Mouse (Mus musculus) liver (tissue): ENCODE data around the gene Card10.
"Not testable (repeated sequence)": the region's sequence is repeated elsewhere in the genome, so short reads cannot be mapped to it uniquely, and the experiment has no call there.

Source experiments
- DNase-seq: peaks from one replicate; pipeline ENCODE4 v3.0.0-alpha.2; 2020; ENCODE audit warnings: mixed read lengths

Gene Card10

GRCm38 (mm10) chr15:78802776-78803391 lies at the start of gene Card10:
Card10 (minus strand) TSS chr15:78803042.
- peak; percentile 54 for DNase-seq

DNA sequence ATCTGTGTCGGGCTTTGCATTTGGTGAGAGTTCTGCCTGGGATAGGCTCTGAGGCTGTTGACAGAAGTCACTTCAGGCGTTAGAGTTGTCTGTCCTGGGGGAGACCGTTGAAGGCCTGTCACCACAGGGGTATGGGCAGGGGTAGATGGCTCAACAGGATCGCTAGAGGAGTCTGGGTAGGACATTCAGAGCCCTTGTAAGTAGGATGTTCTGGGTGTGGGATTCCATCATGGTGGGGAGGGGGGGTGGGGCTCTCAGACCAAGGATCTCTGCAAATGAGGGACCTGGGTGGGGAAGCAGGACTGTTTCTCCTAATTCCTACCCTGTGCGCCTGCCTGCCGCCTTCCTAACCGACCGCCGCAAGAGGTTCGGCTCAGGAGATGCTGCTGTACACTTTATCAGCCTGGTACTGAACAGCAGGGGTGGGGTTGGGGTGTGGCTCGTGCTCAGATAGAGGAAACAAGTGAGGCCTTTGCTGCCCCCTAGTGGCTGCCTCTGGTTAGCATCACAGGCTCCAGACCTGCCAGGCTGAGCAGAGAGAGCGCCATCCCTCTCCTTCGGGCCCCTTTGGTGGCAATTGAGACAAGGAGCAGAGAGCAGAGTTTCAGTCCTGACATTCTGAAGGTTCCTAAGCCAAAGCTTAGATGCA lies 48.8 kb upstream of the Card10 start:
- peak; percentile 95 for DNase-seq

DNA sequence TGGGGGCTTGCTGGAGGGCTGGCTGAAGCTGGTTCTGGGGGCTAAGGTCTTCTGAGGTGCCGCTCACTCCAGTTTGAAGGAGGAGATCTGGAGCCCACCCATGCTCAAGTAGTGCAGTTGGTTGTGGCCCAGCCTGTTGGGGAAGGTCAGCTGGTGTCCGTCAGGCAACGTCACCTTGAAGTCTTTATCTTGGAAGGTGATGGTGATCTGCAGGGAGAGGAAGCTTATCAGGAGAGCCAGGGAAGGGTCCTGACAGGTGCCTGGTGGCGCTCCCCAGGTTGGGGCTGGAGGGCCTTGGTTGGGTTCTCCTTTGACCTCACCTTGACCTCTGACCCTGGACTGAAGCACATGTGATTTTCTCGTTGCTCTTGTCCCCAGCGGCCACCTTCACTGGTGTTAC lies 48.1 kb upstream of the Card10 start:
- no peak for DNase-seq

DNA sequence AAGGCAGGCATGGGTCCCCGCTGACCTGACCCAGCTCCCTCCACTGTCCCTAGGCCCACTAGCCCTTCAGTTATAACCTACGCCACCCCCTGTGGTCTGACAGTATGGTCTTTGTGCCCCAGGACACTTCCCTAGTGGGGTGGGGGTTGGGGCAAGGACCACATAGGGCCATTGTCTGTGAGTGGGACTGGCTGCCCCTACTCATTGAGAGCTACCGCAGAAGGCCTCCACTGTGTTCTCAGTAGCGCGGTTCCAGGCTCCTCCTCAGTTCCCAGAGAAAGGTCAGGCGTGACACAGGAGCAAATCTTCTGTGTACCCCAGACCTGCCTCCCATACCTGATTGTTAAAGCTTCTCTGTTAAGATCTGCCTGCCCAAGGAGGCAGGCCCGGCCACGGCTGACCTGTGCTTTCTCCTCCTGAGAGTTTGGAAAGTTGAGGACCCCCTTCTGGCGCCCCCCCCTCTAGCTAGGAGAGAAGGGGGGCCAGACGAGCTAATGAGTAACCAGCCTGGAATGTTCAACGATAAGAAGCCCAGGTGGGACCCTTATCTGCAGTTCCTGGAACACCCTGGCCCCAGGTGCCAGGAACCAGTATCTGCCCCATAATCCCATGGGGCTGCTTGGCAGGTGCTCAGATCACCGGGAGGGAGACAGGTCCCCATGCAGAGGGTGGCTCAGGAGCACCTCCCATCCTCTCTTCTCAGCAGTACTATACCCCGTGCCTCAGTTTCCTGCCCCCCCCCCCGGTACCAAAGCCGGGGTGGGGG lies 47.4 kb upstream of the Card10 start:
- DNase-seq, result no peak

GRCm38 (mm10) chr15:78849485-78849884 lies 46.6 kb upstream of the Card10 start:
- no peak for DNase-seq

DNA sequence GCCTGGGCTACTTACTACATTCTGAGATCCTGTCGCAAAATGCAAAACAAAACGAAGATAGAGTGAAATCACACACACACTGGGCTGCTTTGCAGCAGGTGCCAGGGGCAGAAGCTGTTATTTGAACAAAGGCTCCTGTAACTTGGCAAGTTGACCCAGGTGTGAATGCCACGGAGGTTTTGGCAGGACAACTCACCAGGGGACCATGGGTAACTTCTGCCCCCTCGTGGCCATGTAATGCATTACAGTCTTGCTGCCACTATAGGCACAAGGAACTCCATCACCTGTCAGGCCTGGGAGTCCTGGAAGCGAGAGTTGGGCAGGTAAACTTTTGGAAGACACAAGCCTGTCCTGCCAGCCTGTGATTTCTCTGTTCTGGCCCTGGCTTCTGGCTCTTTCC lies 45.6 kb upstream of the Card10 start:
- peak; percentile 85 for DNase-seq

DNA sequence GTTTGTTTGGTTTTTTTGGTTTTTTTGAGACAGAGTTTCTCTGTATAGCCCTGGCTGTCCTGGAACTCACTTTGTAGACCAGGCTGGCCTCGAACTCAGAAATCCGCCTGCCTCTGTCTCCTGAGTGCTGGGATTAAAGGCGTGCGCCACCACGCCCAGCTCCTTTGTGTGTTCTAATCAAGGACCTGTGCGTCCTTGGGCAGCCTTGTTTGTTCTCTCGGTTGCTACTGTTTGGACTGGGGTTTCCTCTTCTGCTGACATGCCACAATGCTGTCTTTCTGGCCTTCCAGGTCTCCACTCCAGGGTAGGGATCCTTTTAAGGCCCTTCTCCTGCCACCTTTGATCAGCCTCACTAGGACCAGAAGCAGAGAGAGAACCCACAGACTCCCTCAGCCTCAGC lies 44.0 kb upstream of the Card10 start:
- not testable (repeated sequence) for DNase-seq

DNA sequence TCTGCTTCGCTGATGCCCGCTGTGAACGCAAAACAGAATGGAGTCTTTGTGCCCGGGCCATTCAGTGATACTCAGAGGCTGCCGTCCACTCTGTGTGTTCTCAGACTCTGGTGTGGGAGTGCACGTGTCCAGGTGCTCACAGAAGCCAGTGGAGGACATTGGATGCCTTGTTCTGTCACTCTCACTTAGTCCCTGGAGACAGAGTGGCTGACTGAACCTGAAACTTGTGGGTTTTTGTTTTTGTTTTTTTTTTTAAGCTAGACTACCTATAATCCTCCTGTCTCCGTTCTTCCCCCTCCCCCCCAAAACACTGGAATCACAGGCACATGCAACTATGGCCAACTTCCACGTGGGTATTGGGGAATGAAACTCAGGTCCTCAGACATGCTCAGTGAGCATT lies 43.5 kb upstream of the Card10 start:
- DNase-seq, result no peak

DNA sequence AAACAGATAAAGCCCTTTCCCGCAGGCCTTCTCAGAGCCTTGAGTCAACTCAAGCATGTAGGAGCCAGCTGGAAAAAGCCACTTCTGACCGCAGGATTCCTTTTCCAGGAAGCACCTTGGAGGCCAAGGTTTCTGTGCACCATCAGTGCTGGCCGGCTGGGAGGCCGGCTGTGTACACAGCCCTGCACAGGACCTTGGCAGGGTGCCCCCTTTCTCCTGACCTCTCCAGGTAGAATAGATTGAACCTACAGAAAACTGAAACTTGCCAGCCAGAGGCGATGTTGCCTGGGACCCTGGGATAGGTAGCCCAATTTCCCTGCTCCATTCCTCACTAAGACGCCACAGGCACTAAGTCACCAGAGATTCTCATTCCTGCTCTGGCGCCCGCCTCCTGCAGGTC lies 43.0 kb upstream of the Card10 start:
- DNase-seq, result no peak

- no peak for DNase-seq
These were observed 42.5 kb upstream of the Card10 start for GRCm38 (mm10) chr15:78845321-78845720.

- no peak for DNase-seq
These were observed 41.9 kb upstream of the Card10 start for GRCm38 (mm10) chr15:78844791-78845190.

GRCm38 (mm10) chr15:78843581-78844469 lies 41.0 kb upstream of the Card10 start:
- no peak for DNase-seq

GRCm38 (mm10) chr15:78842371-78843163 lies 39.7 kb upstream of the Card10 start, which contains the start of gene Cdc42ep1:
Cdc42ep1 (plus strand) TSS chr15:78842624.
- DNase-seq, result peak; percentile 43

DNA sequence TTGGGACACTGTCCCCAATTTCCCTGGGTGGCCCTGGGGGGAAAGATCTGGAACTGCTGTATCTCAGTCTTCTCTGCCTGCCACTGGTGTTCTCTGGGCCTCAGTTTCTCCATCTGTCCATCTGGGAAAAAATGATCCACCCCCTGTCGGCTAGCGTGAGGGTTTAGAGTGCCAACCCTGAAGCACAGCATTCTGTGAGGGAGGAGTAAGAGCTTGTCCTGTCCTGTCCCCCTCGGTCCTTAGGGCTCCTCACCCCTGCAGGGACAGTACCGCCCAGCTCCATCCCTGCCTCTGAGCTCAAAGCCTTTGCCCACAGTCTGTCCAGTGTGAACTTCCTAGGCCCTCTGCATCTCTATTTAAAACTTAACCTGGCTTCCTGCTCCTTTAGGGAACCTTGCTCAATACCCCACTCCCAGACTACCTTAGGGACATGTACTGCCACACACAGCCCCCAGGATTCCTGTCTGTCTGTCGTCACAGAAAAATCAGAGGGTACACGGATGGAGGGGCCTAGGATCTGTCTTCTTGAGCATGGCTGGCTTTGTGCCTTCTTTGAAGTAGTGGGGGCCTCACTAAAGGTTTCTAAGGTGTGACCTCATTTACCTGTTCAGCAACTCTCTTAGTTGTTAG lies 38.4 kb upstream of the Card10 start:
- no peak for DNase-seq

DNA sequence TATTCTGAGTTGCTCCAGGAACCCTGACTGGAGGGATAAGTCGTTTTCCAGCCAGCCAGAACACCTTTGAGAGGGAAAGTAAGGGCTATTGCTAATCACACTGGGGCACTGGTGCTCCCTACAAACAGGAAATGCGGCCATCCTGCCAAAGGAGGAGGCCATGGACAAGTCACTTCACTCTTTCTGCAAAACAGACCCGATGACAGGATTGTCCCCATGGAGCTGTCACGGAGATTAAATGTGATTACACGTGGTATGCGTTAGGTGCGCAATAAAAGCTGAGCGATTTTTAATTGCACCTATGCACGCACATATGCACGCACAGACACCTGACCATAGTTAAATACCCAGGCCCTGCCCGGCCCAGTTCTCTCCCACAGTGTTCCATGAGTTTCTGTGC lies 37.9 kb upstream of the Card10 start:
- no peak for DNase-seq

- peak; percentile 47 for DNase-seq
These were observed 37.4 kb upstream of the Card10 start for GRCm38 (mm10) chr15:78840241-78840640.

- no peak for DNase-seq
These were observed 36.9 kb upstream of the Card10 start for GRCm38 (mm10) chr15:78839744-78840143.

- DNase-seq, result no peak
These were observed 33.3 kb upstream of the Card10 start for GRCm38 (mm10) chr15:78836086-78836621.

GRCm38 (mm10) chr15:78835200-78836085 lies 32.6 kb upstream of the Card10 start:
- DNase-seq, result peak; percentile 62
